Mouse (Mus musculus) macrophage (primary cell): ENCODE results near the gene Olfr523. TPM values are rescaled to one million over a fixed set of nuclear protein-coding genes. Genes with fewer than 3 reads are reported as not detected.

Source experiments
- H3K27ac ChIP-seq: fragments of 350-480 bp; formaldehyde crosslinking; 2 replicates; pipeline ENCODE4 v1.9.0; 2021
- H3K36me3 ChIP-seq: fragments of 350-480 bp; formaldehyde crosslinking; 2 replicates; pipeline ENCODE4 v1.9.0; 2021; ENCODE audit errors: inconsistent target
- H3K4me3 ChIP-seq: fragments of 350-480 bp; formaldehyde crosslinking; 2 replicates; pipeline ENCODE4 v1.9.0; 2021; ENCODE audit errors: inconsistent target
- H3K79me2 ChIP-seq: fragments of 350-480 bp; formaldehyde crosslinking; 2 replicates; pipeline ENCODE4 v1.9.0; 2021; ENCODE audit errors: inconsistent target
- WGBS: methylation state at CpG from one replicate; pipeline ENCODE4 v1.1.7; 2026; ENCODE audit warnings: inconsistent platforms; ENCODE audit not compliant: missing documents; 5-methylcytosine and 5-hydroxymethylcytosine counted together
- polyA plus RNA-seq: library from polyadenylated mRNA; stranded (reverse); fragments of 250-400 nt; gene quantifications from 3 replicates; pipeline ENCODE4 v1.2.4, GENCODE M21; 2018; ENCODE audit warnings: inconsistent platforms

Olfr523 gene
- polyA plus RNA-seq, 1 experiment from 2014 or later = not detected

DNA sequence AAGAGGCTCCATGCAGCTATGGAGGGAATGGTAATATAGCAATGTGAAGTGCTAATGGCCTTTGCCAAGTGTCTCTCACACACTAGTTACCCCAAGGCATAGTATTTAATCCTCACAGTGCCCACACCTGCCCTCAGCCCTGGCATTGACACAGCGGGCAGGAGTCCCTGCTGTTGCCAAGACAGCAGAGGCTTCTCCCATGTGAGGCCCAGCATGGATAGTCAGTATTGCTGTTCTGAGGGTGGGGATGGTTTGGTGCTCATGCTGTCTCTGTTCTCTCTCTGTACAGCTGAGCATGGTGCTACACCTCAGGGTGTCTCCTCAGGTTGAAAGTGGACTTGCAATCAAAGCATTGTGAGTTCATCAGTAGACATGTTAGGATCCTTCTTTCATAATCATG lies 17.4 kb downstream of the Olfr523 start:
- Histone ChIP-seq H3K36me3 (no peaks in the 10 kb centered on the region), H3K27ac (no peak overlapping the region), H3K4me3 (no peak overlapping the region), H3K79me2 (no peaks in the 10 kb centered on the region)
- WGBS = 100% methylated on average over 1 of the region's 1 CpGs

- Histone ChIP-seq H3K36me3 (no peaks in the 10 kb centered on the region), H3K79me2 (no peaks in the 10 kb centered on the region), H3K27ac (no peak overlapping the region), H3K4me3 (no peak overlapping the region)
- WGBS = 63% methylated on average over 2 of the region's 2 CpGs
Measured at GRCm38 (mm10) chr7:140192445-140192844, 19.4 kb downstream of the Olfr523 start.

GRCm38 (mm10) chr7:140192851-140193250 lies 19.8 kb downstream of the Olfr523 start:
- Histone ChIP-seq H3K79me2 (no peaks in the 10 kb centered on the region), H3K4me3 (no peak overlapping the region), H3K27ac (no peak overlapping the region), H3K36me3 (no peaks in the 10 kb centered on the region)
- WGBS = 75% methylated on average over 1 of the region's 2 CpGs

GRCm38 (mm10) chr7:140194031-140194430 lies 21.0 kb downstream of the Olfr523 start:
- H3K4me3 ChIP-seq = no peak overlapping the region
- H3K36me3 ChIP-seq = no peaks in the 10 kb centered on the region
- H3K79me2 ChIP-seq = no peaks in the 10 kb centered on the region
- H3K27ac ChIP-seq = no peak overlapping the region
- WGBS = 95% methylated on average over 4 of the region's 4 CpGs

GRCm38 (mm10) chr7:140196002-140196401 lies 23.0 kb downstream of the Olfr523 start:
- H3K36me3 ChIP-seq = no peaks in the 10 kb centered on the region
- H3K27ac ChIP-seq = no peak overlapping the region
- no peak overlapping the region for H3K4me3 ChIP-seq
- 73% methylated on average over 8 of the region's 8 CpGs for WGBS
- no peaks in the 10 kb centered on the region for H3K79me2 ChIP-seq

DNA sequence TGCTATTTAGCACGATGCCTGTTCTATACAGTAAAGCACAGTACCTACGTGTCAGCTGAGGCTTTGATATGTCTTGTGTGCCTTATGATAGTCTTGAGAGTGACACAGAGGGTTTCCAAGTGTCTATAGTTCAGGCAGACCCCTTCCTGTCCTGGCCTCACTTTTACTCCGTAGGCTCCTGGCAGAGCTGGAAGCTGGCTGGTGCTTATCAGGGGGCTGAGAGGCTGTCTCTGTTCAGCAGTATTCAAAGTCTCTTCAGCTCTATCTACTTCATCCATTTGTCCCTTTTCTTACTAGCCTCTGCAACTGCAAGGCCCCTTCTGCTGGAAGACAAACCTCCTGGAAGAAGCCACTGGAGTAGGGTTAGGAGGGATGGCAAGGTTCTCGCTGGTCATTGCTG lies 28.1 kb downstream of the Olfr523 start:
- H3K79me2 ChIP-seq = no peaks in the 10 kb centered on the region
- H3K4me3 ChIP-seq = no peak overlapping the region
- no peak overlapping the region for H3K27ac ChIP-seq
- 91% methylated on average over 4 of the region's 4 CpGs for WGBS
- no peaks in the 10 kb centered on the region for H3K36me3 ChIP-seq

GRCm38 (mm10) chr7:140205864-140206263 lies 32.8 kb downstream of the Olfr523 start, which contains the start of gene Olfr524:
TSS of gene Olfr524 (minus strand) at chr7:140205964.
- H3K4me3 ChIP-seq = no peak within 1 kb of the TSS
- no peak within 1 kb of the TSS for H3K27ac ChIP-seq
- no peaks in the 10 kb centered on the region for H3K36me3 ChIP-seq
- no peaks in the 10 kb centered on the region for H3K79me2 ChIP-seq

DNA sequence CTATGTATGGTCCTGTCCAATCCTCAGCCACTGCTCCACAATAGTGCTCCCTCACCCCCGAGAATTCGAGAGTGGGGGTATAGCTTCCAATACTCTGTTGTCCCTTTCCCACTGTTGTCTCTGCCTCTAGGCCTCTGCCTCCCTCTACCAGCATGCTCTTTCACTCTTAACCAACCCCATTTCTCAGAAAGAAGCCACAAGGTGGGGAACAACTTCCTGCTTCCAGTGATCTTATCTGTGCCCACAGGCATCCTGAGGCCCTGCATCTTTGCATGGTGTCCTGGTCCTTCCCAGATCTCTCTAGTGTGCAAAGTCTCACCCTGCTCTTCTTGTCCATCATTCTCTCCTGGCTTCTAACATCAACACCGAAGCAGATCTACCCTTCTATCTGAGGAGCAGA lies 33.9 kb downstream of the Olfr523 start:
- Histone ChIP-seq H3K27ac (no peak overlapping the region), H3K36me3 (no peaks in the 10 kb centered on the region)
- 65% methylated on average over 3 of the region's 3 CpGs for WGBS

GRCm38 (mm10) chr7:140208153-140208552 lies 35.1 kb downstream of the Olfr523 start:
- H3K79me2 ChIP-seq = no peaks in the 10 kb centered on the region
- H3K4me3 ChIP-seq = no peak overlapping the region
- 10% methylated on average over 8 of the region's 8 CpGs for WGBS
- H3K27ac ChIP-seq = no peak overlapping the region
- no peaks in the 10 kb centered on the region for H3K36me3 ChIP-seq

More for the DNA sequence above, 33.9 kb downstream of the Olfr523 start:
- Histone ChIP-seq H3K4me3 (no peak overlapping the region), H3K79me2 (no peaks in the 10 kb centered on the region)

DNA sequence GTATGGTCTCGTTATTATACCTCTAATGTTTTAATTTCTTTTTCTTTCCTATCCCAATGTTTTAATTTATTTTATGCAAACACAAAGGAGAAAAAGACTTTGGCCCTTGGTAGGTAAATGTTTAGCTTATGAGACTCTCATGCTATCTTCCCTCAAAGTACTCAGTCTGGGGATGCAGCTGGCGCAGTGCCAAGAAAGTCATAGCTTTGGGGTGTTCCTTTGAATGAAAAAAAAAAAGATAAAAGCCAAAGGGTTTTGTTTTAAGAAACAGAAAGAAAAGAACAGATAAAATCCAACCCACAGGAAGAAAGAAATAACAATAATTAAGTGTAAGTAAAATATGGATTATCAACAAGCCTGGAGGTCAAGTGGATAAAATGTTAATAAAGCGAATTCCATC lies 35.7 kb downstream of the Olfr523 start:
- H3K36me3 ChIP-seq = no peaks in the 10 kb centered on the region
- no peak overlapping the region for H3K4me3 ChIP-seq
- H3K27ac ChIP-seq = no peak overlapping the region
- no peaks in the 10 kb centered on the region for H3K79me2 ChIP-seq
- WGBS = 85% methylated on average over 2 of the region's 3 CpGs

- WGBS = 72% methylated on average over 5 of the region's 5 CpGs
- Histone ChIP-seq H3K4me3 (no peak overlapping the region), H3K36me3 (no peaks in the 10 kb centered on the region), H3K27ac (no peak overlapping the region), H3K79me2 (no peaks in the 10 kb centered on the region)
Measured at GRCm38 (mm10) chr7:140213841-140214240, 40.8 kb downstream of the Olfr523 start.

- 88% methylated on average over 2 of the region's 2 CpGs for WGBS
Measured at GRCm38 (mm10) chr7:140217967-140218366, 45.0 kb downstream of the Olfr523 start, which contains the start of gene Cd163l1. TSS of gene Cd163l1 (plus strand) at chr7:140218267.

GRCm38 (mm10) chr7:140219268-140219667 lies 46.3 kb downstream of the Olfr523 start:
- no peaks in the 10 kb centered on the region for H3K79me2 ChIP-seq
- no peaks in the 10 kb centered on the region for H3K36me3 ChIP-seq
- WGBS = 13% methylated on average over 1 of the region's 1 CpGs
- H3K27ac ChIP-seq = no peak overlapping the region
- no peak overlapping the region for H3K4me3 ChIP-seq

More at GRCm38 (mm10) chr7:140217967-140218366, 45.0 kb downstream of the Olfr523 start, which contains the start of gene Cd163l1:
- Histone ChIP-seq H3K36me3 (no peaks in the 10 kb centered on the region), H3K79me2 (no peaks in the 10 kb centered on the region), H3K27ac (no peak within 1 kb of the TSS), H3K4me3 (no peak within 1 kb of the TSS)

DNA sequence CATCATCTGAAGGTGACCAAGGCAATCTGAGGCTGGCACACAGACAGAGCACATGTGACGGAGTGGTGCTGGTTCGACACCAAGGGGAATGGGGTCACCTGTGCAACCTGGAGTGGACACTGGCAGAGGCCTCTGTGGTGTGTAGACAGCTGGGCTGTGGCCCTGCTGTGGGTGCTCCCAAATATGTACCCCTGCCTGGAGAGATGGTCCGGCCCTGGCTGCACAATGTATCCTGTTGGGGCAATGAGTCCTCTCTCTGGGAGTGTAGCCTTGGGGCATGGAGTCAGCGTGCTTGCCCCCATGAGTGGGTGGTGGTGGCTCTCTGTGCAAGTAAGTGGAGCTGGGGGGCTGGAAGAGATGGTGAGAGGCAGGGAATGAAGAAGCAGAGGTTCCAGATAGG lies 47.4 kb downstream of the Olfr523 start:
- Histone ChIP-seq H3K36me3 (no peaks in the 10 kb centered on the region), H3K79me2 (no peaks in the 10 kb centered on the region), H3K27ac (no peak overlapping the region), H3K4me3 (no peak overlapping the region)
- 83% methylated on average over 4 of the region's 4 CpGs for WGBS

DNA sequence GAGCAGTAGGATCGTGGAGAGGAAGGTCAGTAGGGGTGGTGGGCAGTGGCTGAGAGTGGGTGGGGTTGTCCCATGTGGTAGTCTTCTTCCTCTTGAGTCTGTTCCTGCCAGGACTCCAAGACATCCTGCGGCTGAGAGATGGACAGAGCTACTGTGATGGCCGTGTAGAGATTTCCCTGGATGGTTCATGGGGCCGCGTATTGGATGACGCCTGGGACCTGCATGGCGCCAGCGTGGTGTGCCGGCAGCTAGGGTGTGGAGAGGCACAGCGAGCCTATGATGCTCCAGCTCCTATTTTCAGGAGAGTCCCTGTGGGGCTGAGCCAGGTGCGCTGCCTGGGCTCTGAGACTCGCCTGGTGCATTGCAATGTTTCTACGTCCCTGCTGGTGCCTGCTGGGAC lies 51.2 kb downstream of the Olfr523 start:
- H3K36me3 ChIP-seq = no peaks in the 10 kb centered on the region
- no peaks in the 10 kb centered on the region for H3K79me2 ChIP-seq
- WGBS = 88% methylated on average over 13 of the region's 13 CpGs
- no peak overlapping the region for H3K4me3 ChIP-seq
- H3K27ac ChIP-seq = no peak overlapping the region
